In the genomic region with DNA sequence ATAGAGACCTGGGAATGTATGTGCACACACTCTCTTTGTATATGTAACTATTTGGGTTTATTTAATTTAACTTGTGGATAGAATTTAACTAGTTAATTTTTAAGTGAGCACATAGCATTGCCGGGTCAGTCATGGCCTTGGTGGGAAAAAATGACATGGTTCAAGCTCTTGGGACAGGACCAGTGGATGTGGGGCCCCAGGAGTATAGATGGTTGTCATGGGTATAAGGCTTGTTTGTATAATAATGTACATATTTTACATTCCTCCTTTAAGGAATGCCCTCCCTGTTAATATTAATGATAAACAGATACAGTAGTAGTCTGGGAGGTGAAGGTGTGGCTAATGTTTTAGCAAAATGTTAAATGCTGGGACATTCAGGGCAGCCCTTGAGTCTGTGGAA, we compare ENCODE assay signal across 34 mouse cellular contexts.
"Had no signal": no experiment of that assay in that cellular context is flagged by ENCODE, and none has a peak within 500 bp of the region (broad histone marks: within the 10 kb centered on the region; RNA-seq: fewer than 3 reads in every experiment).

No protein-coding gene starts in this region.

- H3K4me2 ChIP-seq: heart, embryonic 11.5 days; heart, embryonic 12.5 days; heart, embryonic 13.5 days; heart, embryonic 15.5 days; hindbrain, embryonic 12.5 days; hindbrain, embryonic 13.5 days; hindbrain, embryonic 14.5 days; hindbrain, embryonic 15.5 days; intestine, embryonic 15.5 days had no signal

- H3K9me3 ChIP-seq: heart, embryonic 10.5 days; heart, embryonic 12.5 days; heart, embryonic 13.5 days; heart, embryonic 15.5 days; hindbrain, embryonic 10.5 days; hindbrain, embryonic 12.5 days; hindbrain, embryonic 13.5 days; hindbrain, embryonic 15.5 days; intestine, embryonic 15.5 days had no signal

- DNase-seq: heart, postnatal 10 days; heart, postnatal 14 days; heart, postnatal 36 days; heart, postnatal 4 days; kidney, adult 11 months; kidney, adult 18-20 months; kidney, adult 8-10 months; kidney, adult 9 months; kidney, postnatal 10 days; kidney, postnatal 14 days; kidney, postnatal 25 days; kidney, postnatal 36 days; kidney, postnatal 4 days; layer of hippocampus, adult 9-11 months; layer of hippocampus, postnatal 36 days had no signal

- H3K27me3 ChIP-seq: heart, embryonic 12.5 days; heart, embryonic 13.5 days; heart, embryonic 15.5 days; hindbrain, embryonic 12.5 days; hindbrain, embryonic 13.5 days; hindbrain, embryonic 15.5 days; intestine, embryonic 15.5 days had no signal

- H3K36me3 ChIP-seq: heart, embryonic 10.5 days; heart, embryonic 12.5 days; heart, embryonic 13.5 days; heart, embryonic 15.5 days; hindbrain, embryonic 10.5 days; hindbrain, embryonic 12.5 days; hindbrain, embryonic 13.5 days; hindbrain, embryonic 15.5 days; intestine, embryonic 15.5 days had no signal

- H3K4me1 ChIP-seq: heart, embryonic 10.5 days; heart, embryonic 12.5 days; heart, embryonic 13.5 days; heart, embryonic 15.5 days; hindbrain, embryonic 10.5 days; hindbrain, embryonic 12.5 days; hindbrain, embryonic 15.5 days; intestine, embryonic 15.5 days had no signal

- H3K9ac ChIP-seq: heart, embryonic 12.5 days; heart, embryonic 13.5 days; heart, embryonic 15.5 days; hindbrain, embryonic 12.5 days; hindbrain, embryonic 13.5 days; hindbrain, embryonic 14.5 days; hindbrain, embryonic 15.5 days; intestine, embryonic 15.5 days had no signal

- H3K4me3 ChIP-seq: heart, embryonic 10.5 days; heart, embryonic 12.5 days; heart, embryonic 13.5 days; heart, embryonic 15.5 days; hindbrain, embryonic 10.5 days; hindbrain, embryonic 12.5 days; hindbrain, embryonic 13.5 days; hindbrain, embryonic 15.5 days; intestine, embryonic 15.5 days; layer of hippocampus, adult 2 months; left cerebral cortex, adult 2 months had no signal

- H3K27ac ChIP-seq: heart, embryonic 10.5 days; heart, embryonic 13.5 days; heart, embryonic 15.5 days; hindbrain, embryonic 10.5 days; hindbrain, embryonic 12.5 days; hindbrain, embryonic 13.5 days; hindbrain, embryonic 14.5 days; hindbrain, embryonic 15.5 days; hindbrain, postnatal 0 days; intestine, embryonic 15.5 days; kidney, postnatal 0 days; layer of hippocampus, adult 2 months; left cerebral cortex, adult 2 months had no signal

- ATAC-seq: hindbrain, embryonic 16.5 days; hindbrain, postnatal 0 days; inflammation-experienced regulatory T-cells, adult 6 months; intestine, embryonic 15.5 days; intestine, embryonic 16.5 days; intestine, postnatal 0 days had no signal
